Comparison of ENCODE assay signal across 8 mouse cellular contexts in genomic region chr5:33629301-33629987, GRCm38 (mm10). TPM values are rescaled to one million over a fixed set of nuclear protein-coding genes. Genes with fewer than 3 reads are reported as not detected.
DNase-seq lines count a peak whose midpoint lies in the region; ATAC-seq and TF ChIP-seq lines count a peak whose summit lies in the region.

Fam53a (minus strand) TSS chr5:33629635.
Gm9903 (plus strand) TSS chr5:33629925.

- no peak for TF ChIP-seq CTCF in CH12.LX (conservative IDR thresholded peaks at IDR 0.05 in 1 of 2, IDR thresholded peaks at IDR 0.05 in 1 of 2; ENCODE audit: low read depth in 2 of 2, low read length in 2 of 2)
- peak; percentile 24; the same call in 1 of the 2 replicates for TF ChIP-seq CTCF in liver, embryonic 14.5 days (IDR thresholded peaks at IDR 0.05; ENCODE audit: low read depth)

- peak within 1 kb of the TSS; percentile 88 for H3K9ac ChIP-seq in CH12.LX (ENCODE audit: insufficient read depth, low read depth)
- H3K9ac ChIP-seq in heart, embryonic 15.5 days = peak within 1 kb of the TSS; percentile 91
- peak within 1 kb of the TSS; percentile 75 for H3K9ac ChIP-seq in liver, embryonic 14.5 days (replicated peaks)
- H3K9ac ChIP-seq in stomach, embryonic 15.5 days = peak within 1 kb of the TSS; percentile 74

- WGBS in forebrain, embryonic 10.5 days = under 1% methylated on average over 98 of the region's 99 CpGs
- under 1% methylated on average over 85 of the region's 99 CpGs for WGBS in heart, embryonic 15.5 days
- WGBS in liver, embryonic 14.5 days (ENCODE audit: insufficient replicate concordance) = 0% methylated on average over 82 of the region's 99 CpGs
- under 1% methylated on average over 85 of the region's 99 CpGs for WGBS in stomach, embryonic 15.5 days

- peaks cover 0 to 23% of the 10 kb centered on the region in 2 experiments for H3K36me3 ChIP-seq in CH12.LX (replicated peaks in 1 of 2; ENCODE audit: control insufficient read depth in 1 of 2, insufficient read depth in 1 of 2, low read length in 1 of 2)
- peaks cover 15% of the 10 kb centered on the region for H3K36me3 ChIP-seq in forebrain, embryonic 10.5 days (replicated peaks)
- H3K36me3 ChIP-seq in heart, embryonic 15.5 days = no peaks in the 10 kb centered on the region
- H3K36me3 ChIP-seq in liver, embryonic 14.5 days (replicated peaks; ENCODE audit: control insufficient read depth, insufficient read depth, low read depth) = no peaks in the 10 kb centered on the region
- H3K36me3 ChIP-seq in stomach, embryonic 15.5 days = no peaks in the 10 kb centered on the region

- peak; percentile 26; the same call in 1 of the 2 replicates for TF ChIP-seq EP300 in CH12.LX (IDR thresholded peaks at IDR 0.05; ENCODE audit: low read length)
- TF ChIP-seq EP300 in liver, embryonic 14.5 days (IDR thresholded peaks at IDR 0.05; ENCODE audit: low read depth) = no peak

- H3K9me3 ChIP-seq in CH12.LX (replicated peaks; ENCODE audit: low read length) = no peaks in the 10 kb centered on the region
- H3K9me3 ChIP-seq in forebrain, embryonic 10.5 days = no peaks in the 10 kb centered on the region
- no peaks in the 10 kb centered on the region for H3K9me3 ChIP-seq in heart, embryonic 15.5 days (replicated peaks)
- no peaks in the 10 kb centered on the region for H3K9me3 ChIP-seq in liver, embryonic 14.5 days (ENCODE audit: control insufficient read depth, low read length)
- no peaks in the 10 kb centered on the region for H3K9me3 ChIP-seq in stomach, embryonic 15.5 days

- peak; percentile 98 for TF ChIP-seq POLR2A in CH12.LX (IDR thresholded peaks at IDR 0.05; ENCODE audit: low read depth, low read length)

- no peak for TF ChIP-seq RAD21 in CH12.LX (IDR thresholded peaks at IDR 0.05; ENCODE audit: low read depth, low read length)

- DNase-seq in CH12.LX (ENCODE audit: extremely low read depth) = peak; percentile 95
- peak; percentile 93 for DNase-seq in c-Kit-positive CD71-negative TER-119-negative erythroid progenitor cells, embryonic 14.5 days (ENCODE audit: low read depth)
- DNase-seq in forebrain, embryonic 10.5 days (ENCODE audit: extremely low spot score, low spot score) = peak; percentile 99
- peak; percentile 100 for DNase-seq in kidney, postnatal 25 days
- peak; percentile 91 to 94 (median 93) for DNase-seq in liver, embryonic 14.5 days (ENCODE audit: low read depth in 3 of 3, low spot score in 3 of 3)
- peak; percentile 99 for DNase-seq in neural tube, embryonic 10.5 days (ENCODE audit: extremely low spot score, low spot score)

- H3K27ac ChIP-seq in CH12.LX (ENCODE audit: insufficient read depth, low read depth) = peak within 1 kb of the TSS; percentile 96
- peak within 1 kb of the TSS; percentile 92 for H3K27ac ChIP-seq in forebrain, embryonic 10.5 days
- peak within 1 kb of the TSS; percentile 96 for H3K27ac ChIP-seq in heart, embryonic 15.5 days
- peak within 1 kb of the TSS; percentile 61 for H3K27ac ChIP-seq in liver, embryonic 14.5 days
- H3K27ac ChIP-seq in stomach, embryonic 15.5 days = peak within 1 kb of the TSS; percentile 93

- H3K4me1 ChIP-seq in CH12.LX (ENCODE audit: control insufficient read depth in 1 of 2, insufficient read depth in 2 of 2) = peaks cover 3 to 43% of the 10 kb centered on the region in 2 experiments; a peak in 3 of 4 replicates
- H3K4me1 ChIP-seq in forebrain, embryonic 10.5 days = peaks cover 36% of the 10 kb centered on the region
- peaks cover 17% of the 10 kb centered on the region for H3K4me1 ChIP-seq in heart, embryonic 15.5 days (replicated peaks)
- H3K4me1 ChIP-seq in liver, embryonic 14.5 days (replicated peaks; ENCODE audit: control insufficient read depth in 2 of 2, insufficient read depth in 2 of 2, low read length in 1 of 2) = peaks cover 18 to 20% of the 10 kb centered on the region in 2 experiments
- H3K4me1 ChIP-seq in stomach, embryonic 15.5 days = peaks cover 8% of the 10 kb centered on the region; the same call in 1 of the 2 replicates

- ATAC-seq in heart, embryonic 15.5 days (replicated peaks; ENCODE audit: insufficient number of reproducible peaks, insufficient read depth, low FRiP score, low read depth) = peak; percentile 97
- ATAC-seq in liver, embryonic 14.5 days (ENCODE audit: insufficient read depth) = peak; percentile 90
- peak; percentile 97 for ATAC-seq in stomach, embryonic 15.5 days (ENCODE audit: insufficient read depth, low FRiP score, low read depth)

- peaks cover 10% of the 10 kb centered on the region for H3K79me2 ChIP-seq in CH12.LX (replicated peaks; ENCODE audit: control insufficient read depth, extremely low read depth, insufficient read depth, poor library complexity, severe bottlenecking)

- in situ Hi-C loops in CH12.LX (cut with MboI; ENCODE audit: low pct_ligation_motif_present, low pct_unique_long_range_greater_than_20kb, low sequenced_read_pairs) = no loop called here

- no peaks in the 10 kb centered on the region for H3K27me3 ChIP-seq in CH12.LX (replicated peaks)
- H3K27me3 ChIP-seq in forebrain, embryonic 10.5 days (ENCODE audit: poor library complexity, severe bottlenecking) = no peaks in the 10 kb centered on the region
- H3K27me3 ChIP-seq in heart, embryonic 15.5 days = no peaks in the 10 kb centered on the region
- no peaks in the 10 kb centered on the region for H3K27me3 ChIP-seq in liver, embryonic 14.5 days (ENCODE audit: control insufficient read depth, insufficient read depth, low read length)
- no peaks in the 10 kb centered on the region for H3K27me3 ChIP-seq in stomach, embryonic 15.5 days (replicated peaks)

- dilution Hi-C loops in CH12.LX (cut with MboI; ENCODE audit: extremely low pct_ligation_motif_present, extremely low pct_unique_long_range_greater_than_20kb, low sequenced_read_pairs) = no loop called here

- H3K4me3 ChIP-seq in CH12.LX (replicated peaks in 1 of 3; ENCODE audit: low read depth in 2 of 3, low read length in 2 of 3, poor library complexity in 1 of 3) = peak within 1 kb of the TSS; percentile 82 to 92 (median 86)
- peak within 1 kb of the TSS; percentile 92 for H3K4me3 ChIP-seq in forebrain, embryonic 10.5 days
- peak within 1 kb of the TSS; percentile 96 for H3K4me3 ChIP-seq in heart, embryonic 15.5 days
- peak within 1 kb of the TSS; percentile 75 to 77 for H3K4me3 ChIP-seq in liver, embryonic 14.5 days (ENCODE audit: insufficient read depth in 1 of 2, low read depth in 2 of 2, low read length in 2 of 2)
- H3K4me3 ChIP-seq in stomach, embryonic 15.5 days (replicated peaks) = peak within 1 kb of the TSS; percentile 77

- H3K4me2 ChIP-seq in CH12.LX (ENCODE audit: insufficient read depth, low read depth, poor library complexity, severe bottlenecking) = peak within 1 kb of the TSS; percentile 60
- H3K4me2 ChIP-seq in heart, embryonic 15.5 days = peak within 1 kb of the TSS; percentile 91
- peak within 1 kb of the TSS; percentile 74 for H3K4me2 ChIP-seq in liver, embryonic 14.5 days (ENCODE audit: low read depth)
- H3K4me2 ChIP-seq in stomach, embryonic 15.5 days = peak within 1 kb of the TSS; percentile 88

TF ChIP-seq in CH12.LX, 34 proteins besides CTCF, POLR2A, EP300 and RAD21 (continues in another document):
- no peak for TF ChIP-seq GABPA (IDR thresholded peaks at IDR 0.05; ENCODE audit: insufficient replicate concordance, low read depth, low read length)
- TF ChIP-seq RCOR1 (conservative IDR thresholded peaks at IDR 0.05; ENCODE audit: low read depth, low read length) = no peak; the same call in 1 of the 2 replicates
- no peak for TF ChIP-seq SIN3A (IDR thresholded peaks at IDR 0.05; ENCODE audit: low read length)
- 0 out of 2 replicates have a peak, but pooled peaks have one; percentile 17 for TF ChIP-seq ETS1 (conservative IDR thresholded peaks at IDR 0.05; ENCODE audit: low read depth, low read length)
- TF ChIP-seq MXI1 (IDR thresholded peaks at IDR 0.05; ENCODE audit: low read depth, low read length) = peak; percentile 56; the same call in 1 of the 2 replicates
- peak; percentile 70 for TF ChIP-seq TCF12 (IDR thresholded peaks at IDR 0.05; ENCODE audit: low read depth, low read length)
- TF ChIP-seq NELFE (IDR thresholded peaks at IDR 0.05; ENCODE audit: low read depth, low read length) = peak; percentile 98
- TF ChIP-seq BHLHE40 (IDR thresholded peaks at IDR 0.05; ENCODE audit: low read depth, low read length) = peak; percentile 9; the same call in 1 of the 2 replicates
- TF ChIP-seq KAT2A (IDR thresholded peaks at IDR 0.05; ENCODE audit: insufficient replicate concordance, low read length) = 0 out of 2 replicates have a peak, but pooled peaks have one; percentile 44
- peak; percentile 97 for TF ChIP-seq ZMIZ1 (IDR thresholded peaks at IDR 0.05; ENCODE audit: low read depth, low read length)
- peak; percentile 83 for TF ChIP-seq ELF1 (IDR thresholded peaks at IDR 0.05; ENCODE audit: low read depth, low read length)
- peak; percentile 49; the same call in 1 of the 2 replicates for TF ChIP-seq MYC (IDR thresholded peaks at IDR 0.05; ENCODE audit: low read depth, low read length)
- TF ChIP-seq IRF4 (IDR thresholded peaks at IDR 0.05; ENCODE audit: low read depth, low read length) = 0 out of 2 replicates have a peak, but pooled peaks have one; percentile 5
- peak; percentile 91; the same call in 1 of the 2 replicates for TF ChIP-seq POLR2AphosphoS2 (IDR thresholded peaks at IDR 0.05; ENCODE audit: low read depth, low read length)
- TF ChIP-seq ZC3H11A (IDR thresholded peaks at IDR 0.05; ENCODE audit: low read depth, low read length) = no peak

RNA-seq across cellular contexts. Expression of gene Fam53a, which starts in this region (rescaled TPM):
- total RNA-seq in CH12.LX (2012; rRNA removed) = 27.9 and 29.2 TPM in 2 replicates
- total RNA-seq in CH12.LX (2014; rRNA removed) = 25.1 and 26.6 TPM in 2 replicates
- polyA plus RNA-seq in CH12.LX (2012; ENCODE audit: insufficient read length, low read depth) = 32.9 and 33.4 TPM in 2 replicates
- 70.0 and 73.0 TPM in 2 replicates for polyA plus RNA-seq in forebrain, embryonic 10.5 days (2016; fragmentation: Nextera tagmentation; extraction: Ambion mirVana)
- 45.3 and 51.4 TPM in 2 replicates for polyA plus RNA-seq in heart, embryonic 15.5 days (2015; fragmentation: Nextera tagmentation; extraction: Ambion mirVana)
- 7.3 and 7.9 TPM in 2 replicates for polyA plus RNA-seq in liver, embryonic 14.5 days (2012; rRNA removed)
- polyA plus RNA-seq in liver, embryonic 14.5 days (2014; fragmentation: Nextera tagmentation; extraction: Ambion mirVana) = 17.9 and 21.9 TPM in 2 replicates
- polyA plus RNA-seq in stomach, embryonic 15.5 days (2015; fragmentation: Nextera tagmentation; extraction: Ambion mirVana) = 52.9 and 53.9 TPM in 2 replicates

RNA-seq across cellular contexts. Expression of gene Gm9903, which starts in this region (rescaled TPM):
- total RNA-seq in CH12.LX (2012; rRNA removed) (0.08 and 0.21 TPM in 2 replicates), CH12.LX (2014; rRNA removed) (0.16 and 0.22 TPM in 2 replicates)
- polyA plus RNA-seq in CH12.LX (2012; ENCODE audit: insufficient read length, low read depth) = 0.26 TPM in 1 of 2 replicates, not detected in the other
- polyA plus RNA-seq in forebrain, embryonic 10.5 days (2016; fragmentation: Nextera tagmentation; extraction: Ambion mirVana) = 0.41 and 0.52 TPM in 2 replicates
- 0.74 and 1.0 TPM in 2 replicates for polyA plus RNA-seq in heart, embryonic 15.5 days (2015; fragmentation: Nextera tagmentation; extraction: Ambion mirVana)
- polyA plus RNA-seq in liver, embryonic 14.5 days (2012; rRNA removed) = 0.06 and 0.18 TPM in 2 replicates
- polyA plus RNA-seq in liver, embryonic 14.5 days (2014; fragmentation: Nextera tagmentation; extraction: Ambion mirVana) = not detected in 2 replicates
- 0.17 and 0.58 TPM in 2 replicates for polyA plus RNA-seq in stomach, embryonic 15.5 days (2015; fragmentation: Nextera tagmentation; extraction: Ambion mirVana)

Comparison
In these comparisons a context has a peak if more than half of its experiments do, and no peak if none do; other contexts are left out.
1. Peak in every context shown above with its lines: DNase-seq, ATAC-seq, H3K4me3 ChIP-seq and H3K27ac ChIP-seq.